Mouse (Mus musculus): ENCODE results near the gene Gm49027. TPM values are rescaled to one million over a fixed set of nuclear protein-coding genes. Genes with fewer than 3 reads are reported as not detected.

Gene Gm49027
- polyA plus RNA-seq, 1 experiment from 2014 or later = 0.18 TPM

DNA sequence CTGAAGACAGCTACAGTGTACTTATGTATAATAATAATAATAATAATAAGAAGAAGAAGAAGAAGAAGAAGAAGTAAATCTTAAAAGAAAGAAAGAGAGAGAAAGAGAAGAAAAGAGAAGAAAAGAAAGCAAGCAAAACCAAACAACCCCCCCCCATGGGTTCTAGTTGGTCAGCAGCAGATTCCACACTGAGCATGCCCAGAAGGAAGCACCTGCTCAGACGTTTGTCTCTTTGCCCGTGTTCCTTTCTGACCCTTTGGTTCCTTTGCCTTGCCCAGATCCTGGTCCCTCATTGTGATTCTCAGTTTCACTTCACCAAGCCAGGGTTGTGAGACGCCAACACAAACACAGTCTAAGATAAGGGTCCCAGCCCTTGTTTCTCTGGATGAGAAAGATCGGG, 23.3 kb downstream of the Gm49027 start:
- peaks cover 18% of the 10 kb centered on the region for H3K4me1 ChIP-seq (replicated peaks)
- no peak overlapping the region for H3K4me3 ChIP-seq
- H3K27ac ChIP-seq = no peak overlapping the region
- H3K9me3 ChIP-seq (replicated peaks) = no peaks in the 10 kb centered on the region
- WGBS = 41% methylated on average over 4 of the region's 4 CpGs
- peaks cover 21% of the 10 kb centered on the region for H3K27me3 ChIP-seq
- H3K9ac ChIP-seq = no peak overlapping the region
- no peak for ATAC-seq (replicated peaks; ENCODE audit: insufficient number of reproducible peaks, insufficient read depth, low FRiP score, low read depth)
- no peak overlapping the region for H3K4me2 ChIP-seq
- H3K36me3 ChIP-seq = no peaks in the 10 kb centered on the region

DNA sequence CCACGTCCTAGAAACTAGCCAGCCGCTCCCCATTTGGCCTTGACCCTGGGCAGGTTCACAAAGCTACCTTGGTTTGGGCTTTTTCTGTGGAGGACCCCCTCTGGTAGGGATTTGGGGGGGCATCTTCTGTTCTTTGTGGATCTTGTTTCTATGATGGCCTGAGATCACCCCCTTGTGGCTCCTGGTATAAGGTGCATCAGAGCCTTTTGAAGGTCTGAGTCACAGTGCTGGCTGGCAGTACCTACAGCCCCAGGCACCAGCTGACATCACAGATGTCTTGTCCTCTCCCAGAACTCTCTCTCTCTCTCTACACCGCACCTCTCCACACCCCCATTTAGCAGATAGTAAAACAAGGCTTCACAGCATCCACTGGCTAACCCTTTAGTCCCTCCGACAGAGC, 25.6 kb downstream of the Gm49027 start:
- Histone ChIP-seq H3K9ac (no peak overlapping the region), H3K4me1 (replicated peaks) (peaks cover 18% of the 10 kb centered on the region), H3K9me3 (replicated peaks) (no peaks in the 10 kb centered on the region), H3K27ac (no peak overlapping the region), H3K4me2 (no peak overlapping the region), H3K36me3 (no peaks in the 10 kb centered on the region), H3K27me3 (peaks cover 12% of the 10 kb centered on the region), H3K4me3 (no peak overlapping the region)
- 42% methylated on average over 4 of the region's 4 CpGs for WGBS
- no peak for ATAC-seq (replicated peaks; ENCODE audit: insufficient number of reproducible peaks, insufficient read depth, low FRiP score, low read depth)

DNA sequence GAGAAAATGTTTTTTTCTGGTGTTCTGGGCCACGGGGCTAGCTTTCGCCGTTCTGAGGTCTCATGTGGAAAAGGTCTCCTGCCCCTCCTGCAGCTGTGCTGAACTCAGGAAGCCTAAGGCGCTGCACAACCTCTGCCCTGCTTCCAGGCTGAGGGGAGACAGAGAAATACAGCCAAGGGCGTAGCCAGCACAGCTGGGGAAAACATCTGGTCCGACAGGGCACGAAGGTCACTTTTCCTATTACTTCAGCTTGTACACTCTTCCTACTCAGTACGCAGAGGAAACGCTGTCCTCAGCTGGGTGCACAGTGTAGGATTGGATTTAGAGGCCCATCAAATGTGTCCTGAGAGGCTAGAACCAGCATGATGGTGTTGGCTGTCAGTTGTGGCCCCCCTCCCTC, 35.4 kb downstream of the Gm49027 start:
- Histone ChIP-seq H3K4me1 (replicated peaks) (peaks cover 9% of the 10 kb centered on the region), H3K27ac (no peak overlapping the region), H3K27me3 (peaks cover 4% of the 10 kb centered on the region; the same call in 1 of the 2 replicates), H3K36me3 (no peaks in the 10 kb centered on the region), H3K9me3 (replicated peaks) (no peaks in the 10 kb centered on the region), H3K4me3 (no peak overlapping the region), H3K9ac (no peak overlapping the region), H3K4me2 (no peak overlapping the region)
- no peak for ATAC-seq (replicated peaks; ENCODE audit: insufficient number of reproducible peaks, insufficient read depth, low FRiP score, low read depth)
- 58% methylated on average over 9 of the region's 9 CpGs for WGBS

DNA sequence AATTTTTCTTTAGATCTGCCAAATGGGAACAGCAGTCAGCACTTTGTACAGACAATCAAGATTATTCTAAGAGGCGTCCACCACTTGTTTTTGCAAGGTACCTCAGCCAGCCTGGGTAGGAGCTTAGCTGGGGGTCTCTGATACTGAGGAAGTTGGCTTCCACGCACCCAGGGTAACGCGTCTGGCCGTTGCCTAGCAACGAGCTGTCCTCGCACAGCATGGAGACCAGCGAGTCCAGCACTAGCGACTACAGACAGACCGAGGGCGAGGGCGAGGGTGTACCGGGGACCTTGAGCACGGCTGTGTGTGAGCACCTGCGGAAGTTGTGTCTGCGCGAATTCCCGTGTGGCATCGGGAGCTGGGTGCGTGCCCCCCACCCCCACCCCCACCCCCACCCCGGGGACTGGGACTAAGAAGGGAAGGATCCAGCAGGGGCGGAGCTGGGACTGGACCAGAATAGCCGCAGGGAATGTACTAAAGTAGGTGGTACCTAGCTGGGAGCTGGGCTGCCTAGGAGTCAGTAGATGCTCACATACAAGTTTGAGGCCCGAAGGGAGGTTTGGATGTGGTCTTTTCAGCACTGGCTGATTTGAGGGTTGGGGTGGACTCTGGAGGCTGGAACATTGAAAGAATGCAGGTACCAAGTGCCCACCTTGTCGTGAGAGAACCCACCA, 36.0 kb downstream of the Gm49027 start, which contains the start of the genes Lrrc43 and Il31:
Gene Lrrc43, plus strand, starts transcription at position 194 of the 674 bp plus-strand sequence.
Gene Il31, minus strand, starts transcription at position 378 of the 674 bp plus-strand sequence.
- no peaks in the 10 kb centered on the region for H3K36me3 ChIP-seq
- peaks cover 4% of the 10 kb centered on the region; the same call in 1 of the 2 replicates for H3K27me3 ChIP-seq
- H3K27ac ChIP-seq = no peak within 1 kb of the TSS
- H3K4me2 ChIP-seq = peak within 1 kb of the TSS; percentile 54
- H3K4me3 ChIP-seq = peak within 1 kb of the TSS; percentile 17
- 7% methylated on average over 25 of the region's 25 CpGs for WGBS
- no peaks in the 10 kb centered on the region for H3K9me3 ChIP-seq (replicated peaks)
- H3K9ac ChIP-seq = no peak within 1 kb of the TSS
- H3K4me1 ChIP-seq (replicated peaks) = peaks cover 9% of the 10 kb centered on the region
- no peak for ATAC-seq (replicated peaks; ENCODE audit: insufficient number of reproducible peaks, insufficient read depth, low FRiP score, low read depth)

DNA sequence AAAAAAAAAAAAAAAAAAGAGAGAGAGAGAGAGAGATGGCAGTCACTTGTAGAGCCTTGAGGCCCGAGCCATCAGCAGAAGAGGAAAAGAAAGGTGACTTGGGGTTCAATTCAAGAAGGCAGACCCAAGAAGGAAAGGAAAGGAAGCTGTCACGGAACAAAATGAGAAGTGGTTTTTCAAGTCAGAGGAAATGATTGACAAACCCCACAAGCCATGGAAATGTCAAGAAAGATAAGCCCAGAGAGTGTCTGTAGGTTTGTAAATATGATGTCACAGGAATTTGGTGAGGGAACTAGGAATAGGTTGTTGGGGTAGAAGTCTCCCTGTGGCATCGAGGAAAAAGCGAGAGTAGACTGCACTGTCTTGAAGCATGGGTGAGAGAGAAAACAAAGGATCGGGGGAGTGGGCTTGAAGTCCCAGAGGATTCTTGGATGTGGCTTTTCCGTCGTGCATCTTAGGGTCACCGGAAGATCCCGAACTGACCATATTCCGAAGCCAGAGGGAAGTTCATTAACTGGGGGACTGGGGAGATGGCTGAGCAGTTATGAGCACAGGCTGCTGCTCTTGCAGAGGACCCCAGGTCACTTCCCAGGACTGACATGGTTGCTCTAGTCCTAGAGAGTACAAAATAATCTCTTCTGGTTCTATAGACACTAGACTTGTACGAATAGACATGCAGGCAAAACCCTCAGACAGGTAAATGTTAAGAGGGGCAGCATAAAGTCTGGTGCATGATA, 37.5 kb downstream of the Gm49027 start:
- Histone ChIP-seq H3K9ac (no peak overlapping the region), H3K4me3 (no peak overlapping the region), H3K27me3 (peaks cover 4% of the 10 kb centered on the region; the same call in 1 of the 2 replicates), H3K9me3 (replicated peaks) (no peaks in the 10 kb centered on the region), H3K27ac (no peak overlapping the region), H3K4me1 (replicated peaks) (peaks cover 9% of the 10 kb centered on the region), H3K36me3 (no peaks in the 10 kb centered on the region), H3K4me2 (no peak overlapping the region)
- WGBS = 70% methylated on average over 11 of the region's 11 CpGs
- no peak for ATAC-seq (replicated peaks; ENCODE audit: insufficient number of reproducible peaks, insufficient read depth, low FRiP score, low read depth)

DNA sequence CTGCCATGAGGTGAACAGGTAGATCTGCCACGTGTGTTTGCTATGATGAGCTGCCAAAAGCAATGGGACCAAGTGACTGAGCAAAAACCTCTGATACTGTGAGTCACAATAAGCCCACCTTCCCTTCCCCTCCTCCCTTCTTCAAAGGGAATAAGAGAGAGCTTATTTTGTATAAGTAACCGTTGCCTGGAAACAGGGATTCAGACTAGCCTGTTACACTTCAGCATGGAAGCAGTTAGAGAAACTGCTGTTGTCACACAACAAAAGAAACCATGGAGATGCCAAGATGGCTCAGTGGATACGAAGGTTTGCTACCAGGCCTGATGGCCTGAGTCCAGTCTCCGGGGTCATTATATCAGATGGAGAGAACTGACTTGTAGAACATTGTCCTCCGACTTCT, 51.5 kb downstream of the Gm49027 start:
- H3K4me3 ChIP-seq = no peak overlapping the region
- WGBS = 83% methylated on average over 5 of the region's 5 CpGs
- H3K4me2 ChIP-seq = no peak overlapping the region
- H3K27me3 ChIP-seq = no peaks in the 10 kb centered on the region
- ATAC-seq (replicated peaks; ENCODE audit: insufficient number of reproducible peaks, insufficient read depth, low FRiP score, low read depth) = no peak
- no peak overlapping the region for H3K9ac ChIP-seq
- H3K4me1 ChIP-seq (replicated peaks) = peaks cover 3% of the 10 kb centered on the region; the same call in 1 of the 2 replicates
- no peaks in the 10 kb centered on the region for H3K36me3 ChIP-seq
- H3K9me3 ChIP-seq (replicated peaks) = no peaks in the 10 kb centered on the region
- H3K27ac ChIP-seq = no peak overlapping the region

DNA sequence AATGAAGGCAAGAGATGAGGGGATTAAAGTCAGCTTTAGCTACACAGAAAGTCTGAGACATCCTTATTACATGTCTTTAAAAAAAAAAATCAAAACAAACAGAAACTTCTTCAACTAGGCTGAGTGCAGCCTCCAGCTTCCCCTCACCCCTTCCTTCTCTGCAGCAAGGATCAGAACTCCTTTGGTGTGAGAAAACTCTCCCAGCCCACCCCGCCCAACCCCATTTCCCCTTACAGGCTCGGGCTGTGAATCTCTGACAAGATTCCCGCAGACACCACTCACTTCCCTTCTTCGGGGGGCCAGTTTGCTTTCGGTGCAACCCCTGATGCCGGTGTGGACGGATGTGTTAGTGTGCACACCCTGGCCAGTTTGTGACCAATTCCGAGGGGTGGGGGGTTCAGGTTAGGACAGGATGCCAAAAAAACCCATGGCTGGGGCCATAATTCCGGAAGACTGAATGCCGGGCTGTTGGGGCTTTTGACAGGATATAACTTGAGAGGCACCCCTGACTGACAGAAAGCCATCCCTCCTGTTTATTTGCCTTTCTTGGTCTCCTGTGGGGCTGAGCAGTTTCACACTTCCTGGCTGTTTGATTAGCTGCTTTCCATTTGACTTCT, 54.4 kb downstream of the Gm49027 start:
- H3K9ac ChIP-seq = 0 out of 2 replicates have a peak overlapping the region, but pooled peaks have one; percentile 4
- peaks cover 3% of the 10 kb centered on the region; the same call in 1 of the 2 replicates for H3K4me1 ChIP-seq (replicated peaks)
- no peaks in the 10 kb centered on the region for H3K9me3 ChIP-seq (replicated peaks)
- WGBS = 10% methylated on average over 10 of the region's 10 CpGs
- H3K4me2 ChIP-seq = peak overlapping the region; percentile 63
- peak overlapping the region; percentile 38 for H3K4me3 ChIP-seq
- H3K36me3 ChIP-seq = no peaks in the 10 kb centered on the region
- no peaks in the 10 kb centered on the region for H3K27me3 ChIP-seq
- ATAC-seq (replicated peaks; ENCODE audit: insufficient number of reproducible peaks, insufficient read depth, low FRiP score, low read depth) = no peak
- peak overlapping the region; percentile 53; the same call in 1 of the 2 replicates for H3K27ac ChIP-seq

DNA sequence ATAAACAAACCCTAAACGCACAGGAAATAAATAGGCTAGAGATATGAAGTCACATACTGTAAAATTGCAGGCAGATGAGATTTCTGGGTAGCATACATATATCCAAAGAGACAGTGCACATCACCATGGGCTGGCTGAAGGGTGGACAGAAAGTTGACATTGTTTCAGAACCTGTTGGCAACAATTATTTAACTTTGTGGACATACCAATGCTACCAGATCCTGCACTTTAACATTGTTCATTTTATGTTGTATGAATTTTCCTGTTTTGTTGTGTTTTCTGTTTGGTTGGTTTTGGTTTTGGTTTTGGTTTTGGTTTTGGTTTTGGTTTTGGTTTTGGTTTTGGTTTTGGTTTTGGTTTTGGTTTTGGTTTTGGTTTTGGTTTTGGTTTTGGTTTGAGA, 60.6 kb downstream of the Gm49027 start:
- no peak for ATAC-seq (replicated peaks; ENCODE audit: insufficient number of reproducible peaks, insufficient read depth, low FRiP score, low read depth)
- no peaks in the 10 kb centered on the region for H3K27me3 ChIP-seq
- H3K4me3 ChIP-seq = no peak overlapping the region
- H3K4me1 ChIP-seq (replicated peaks) = no peaks in the 10 kb centered on the region
- 89% methylated on average over 1 of the region's 1 CpGs for WGBS
- H3K27ac ChIP-seq = no peak overlapping the region
- no peaks in the 10 kb centered on the region for H3K9me3 ChIP-seq (replicated peaks)
- H3K4me2 ChIP-seq = no peak overlapping the region
- no peaks in the 10 kb centered on the region for H3K36me3 ChIP-seq
- H3K9ac ChIP-seq = no peak overlapping the region

Small RNA genes lying within 50 kb of the gene (microRNA-seq; reads per million reads assigned to microRNA genes)
- gene Mir7647 = 1.5 reads per million

Other genes with a start within 250 kb of the Gm49027 start
- 12.4 and 15.4 TPM in 2 replicates for gene Bcl7a, start 181.7 kb downstream of the Gm49027 start, polyA plus RNA-seq (2015; fragmentation: Nextera tagmentation; extraction: Ambion mirVana)
- gene Mlxip, start 130.7 kb downstream of the Gm49027 start, polyA plus RNA-seq (2015; fragmentation: Nextera tagmentation; extraction: Ambion mirVana) = 9.1 and 14.4 TPM in 2 replicates
- 0.06 TPM in 2 replicates for gene Lrrc43, start 36.2 kb downstream of the Gm49027 start, polyA plus RNA-seq (2015; fragmentation: Nextera tagmentation; extraction: Ambion mirVana)
- not detected in 2 replicates for gene Il31, start 36.0 kb downstream of the Gm49027 start, polyA plus RNA-seq (2015; fragmentation: Nextera tagmentation; extraction: Ambion mirVana)
- gene B3gnt4, start 15.0 kb downstream of the Gm49027 start, polyA plus RNA-seq (2015; fragmentation: Nextera tagmentation; extraction: Ambion mirVana) = 0.23 and 0.36 TPM in 2 replicates
- gene Diablo, start 1.3 kb downstream of the Gm49027 start, polyA plus RNA-seq (2015; fragmentation: Nextera tagmentation; extraction: Ambion mirVana) = 88.4 and 97.6 TPM in 2 replicates
- gene Vps33a, start 47.5 kb upstream of the Gm49027 start, polyA plus RNA-seq (2015; fragmentation: Nextera tagmentation; extraction: Ambion mirVana) = 17.3 and 21.1 TPM in 2 replicates
- gene Clip1, start 159.1 kb upstream of the Gm49027 start, polyA plus RNA-seq (2015; fragmentation: Nextera tagmentation; extraction: Ambion mirVana) = 51.9 and 53.5 TPM in 2 replicates
- 54.5 and 59.7 TPM in 2 replicates for gene Zcchc8, start 195.6 kb upstream of the Gm49027 start, polyA plus RNA-seq (2015; fragmentation: Nextera tagmentation; extraction: Ambion mirVana)
- gene Rsrc2, start 223.9 kb upstream of the Gm49027 start, polyA plus RNA-seq (2015; fragmentation: Nextera tagmentation; extraction: Ambion mirVana) = 75.4 and 84.3 TPM in 2 replicates
- 14.2 and 18.0 TPM in 2 replicates for gene Kntc1, start 224.2 kb upstream of the Gm49027 start, polyA plus RNA-seq (2015; fragmentation: Nextera tagmentation; extraction: Ambion mirVana)